Mouse (Mus musculus): ENCODE measurements around the gene Gm4779. TPM values are rescaled to one million over a fixed set of nuclear protein-coding genes. Genes with fewer than 3 reads are reported as not detected.

The Gm4779 gene
- total and polyA plus RNA-seq, 3 experiments, result not detected

GRCm38 (mm10) chrX:101741064-101741433 is 53.2 kb downstream of the Gm4779 start:
- DNase-seq (ENCODE audit: low read depth, low spot score), result no peak
- no peaks in the 10 kb centered on the region for H3K36me3 ChIP-seq (ENCODE audit: control insufficient read depth in 1 of 2, insufficient read depth in 2 of 2, low read length in 2 of 2)
- H3K27ac ChIP-seq (ENCODE audit: control insufficient read depth, low read depth, low read length), result no peak overlapping the region
- no peaks in the 10 kb centered on the region for H3K9me3 ChIP-seq (replicated peaks; ENCODE audit: insufficient read depth, low read length)
- H3K4me3 ChIP-seq (ENCODE audit: control insufficient read depth in 1 of 2, insufficient read depth in 1 of 2, low read depth in 2 of 2, low read length in 2 of 2), result no peak overlapping the region
- H3K27me3 ChIP-seq (ENCODE audit: control insufficient read depth in 1 of 2, insufficient read depth in 2 of 2, low read length in 2 of 2), result no peaks in the 10 kb centered on the region; a peak in 1 of 4 replicates
- H3K79me2 ChIP-seq (ENCODE audit: control insufficient read depth, insufficient read depth, low read length, poor library complexity), result no peaks in the 10 kb centered on the region
- H3K4me1 ChIP-seq (ENCODE audit: control insufficient read depth in 1 of 2, insufficient read depth in 2 of 2, low read length in 2 of 2), result no peaks in the 10 kb centered on the region
- TF ChIP-seq POLR2A (IDR thresholded peaks at IDR 0.05; ENCODE audit: control insufficient read depth in 1 of 2, insufficient read depth in 1 of 2, low read depth in 1 of 2, low read length in 2 of 2, poor library complexity in 1 of 2), result no peak
- TF ChIP-seq EP300 (IDR thresholded peaks at IDR 0.05; ENCODE audit: low read depth in 1 of 2, low read length in 2 of 2), result no peak
- TF ChIP-seq TCF12 (IDR thresholded peaks at IDR 0.05; ENCODE audit: low read depth, low read length), result no peak
- no peak for TF ChIP-seq NRF1 (IDR thresholded peaks at IDR 0.05; ENCODE audit: insufficient read depth, low read depth, low read length, poor library complexity, severe bottlenecking)
- TF ChIP-seq MAX (IDR thresholded peaks at IDR 0.05; ENCODE audit: low read length), result no peak
- no peak for TF ChIP-seq SIN3A (IDR thresholded peaks at IDR 0.05; ENCODE audit: low read length)
- TF ChIP-seq TAL1 (IDR thresholded peaks at IDR 0.05; ENCODE audit: low read length), result no peak
- no peak for TF ChIP-seq USF2 (IDR thresholded peaks at IDR 0.05; ENCODE audit: borderline replicate concordance in 1 of 2, insufficient read depth in 1 of 2, low read depth in 1 of 2, low read length in 2 of 2)
- no peak for TF ChIP-seq ELF1 (IDR thresholded peaks at IDR 0.05; ENCODE audit: low read depth, low read length)
- TF ChIP-seq ZC3H11A (IDR thresholded peaks at IDR 0.05; ENCODE audit: low read depth, low read length), result no peak
- TF ChIP-seq KAT2A (conservative IDR thresholded peaks at IDR 0.05; ENCODE audit: low read depth, low read length), result no peak
- TF ChIP-seq BHLHE40 (IDR thresholded peaks at IDR 0.05; ENCODE audit: borderline replicate concordance, low read depth, low read length), result no peak
- no peak for TF ChIP-seq ZNF384 (IDR thresholded peaks at IDR 0.05; ENCODE audit: low read depth, low read length)
- no peak for TF ChIP-seq TBP (IDR thresholded peaks at IDR 0.05; ENCODE audit: low read depth, low read length)
- TF ChIP-seq CHD2 (IDR thresholded peaks at IDR 0.05; ENCODE audit: low read length), result no peak
- no peak for TF ChIP-seq RCOR1 (IDR thresholded peaks at IDR 0.05; ENCODE audit: low read depth, low read length)
- TF ChIP-seq MYB (IDR thresholded peaks at IDR 0.05; ENCODE audit: low read depth, low read length), result no peak
- no peak for TF ChIP-seq HCFC1 (IDR thresholded peaks at IDR 0.05; ENCODE audit: low read depth, low read length)
- no peak overlapping the region for H3K9ac ChIP-seq (ENCODE audit: control insufficient read depth, low read depth, low read length, poor library complexity, severe bottlenecking)

- Histone ChIP-seq H3K9me3 (replicated peaks; ENCODE audit: insufficient read depth, low read length) (no peaks in the 10 kb centered on the region), H3K27me3 (ENCODE audit: control insufficient read depth in 1 of 2, insufficient read depth in 2 of 2, low read length in 2 of 2) (no peaks in the 10 kb centered on the region; a peak in 1 of 4 replicates), H3K36me3 (ENCODE audit: control insufficient read depth in 1 of 2, insufficient read depth in 2 of 2, low read length in 2 of 2) (no peaks in the 10 kb centered on the region), H3K9ac (ENCODE audit: control insufficient read depth, low read depth, low read length, poor library complexity, severe bottlenecking) (no peak overlapping the region), H3K4me1 (ENCODE audit: control insufficient read depth in 1 of 2, insufficient read depth in 2 of 2, low read length in 2 of 2) (no peaks in the 10 kb centered on the region), H3K79me2 (ENCODE audit: control insufficient read depth, insufficient read depth, low read length, poor library complexity) (no peaks in the 10 kb centered on the region), H3K27ac (ENCODE audit: control insufficient read depth, low read depth, low read length) (no peak overlapping the region), H3K4me3 (ENCODE audit: control insufficient read depth in 1 of 2, insufficient read depth in 1 of 2, low read depth in 2 of 2, low read length in 2 of 2) (no peak overlapping the region)
- TF ChIP-seq JUND (IDR thresholded peaks at IDR 0.05; ENCODE audit: low read depth, low read length) (no peak), CHD1 (IDR thresholded peaks at IDR 0.05; ENCODE audit: low read depth, low read length) (no peak), TAL1 (IDR thresholded peaks at IDR 0.05; ENCODE audit: low read length) (no peak), NELFE (IDR thresholded peaks at IDR 0.05; ENCODE audit: low read depth, low read length) (no peak), ELF1 (IDR thresholded peaks at IDR 0.05; ENCODE audit: low read depth, low read length) (no peak), NRF1 (IDR thresholded peaks at IDR 0.05; ENCODE audit: insufficient read depth, low read depth, low read length, poor library complexity, severe bottlenecking) (no peak), MEF2A (IDR thresholded peaks at IDR 0.05; ENCODE audit: extremely low read depth, insufficient replicate concordance, low read depth, low read length, poor library complexity, severe bottlenecking) (no peak), GABPA (IDR thresholded peaks at IDR 0.05; ENCODE audit: low read depth, low read length) (no peak), RAD21 (IDR thresholded peaks at IDR 0.05; ENCODE audit: low read depth, low read length) (no peak)
- no peak for DNase-seq (ENCODE audit: low read depth, low spot score)
Measured at GRCm38 (mm10) chrX:101740335-101741063, 53.7 kb downstream of the Gm4779 start.
